Mouse (Mus musculus): ENCODE data around the gene Fam3b. TPM values are rescaled to one million over a fixed set of nuclear protein-coding genes. Genes with fewer than 3 reads are reported as not detected.

The Fam3b gene
- polyA plus RNA-seq (2014; fragmentation: Nextera tagmentation; extraction: Ambion mirVana), result 0.49 TPM in 1 of 2 replicates, not detected in the other

DNA sequence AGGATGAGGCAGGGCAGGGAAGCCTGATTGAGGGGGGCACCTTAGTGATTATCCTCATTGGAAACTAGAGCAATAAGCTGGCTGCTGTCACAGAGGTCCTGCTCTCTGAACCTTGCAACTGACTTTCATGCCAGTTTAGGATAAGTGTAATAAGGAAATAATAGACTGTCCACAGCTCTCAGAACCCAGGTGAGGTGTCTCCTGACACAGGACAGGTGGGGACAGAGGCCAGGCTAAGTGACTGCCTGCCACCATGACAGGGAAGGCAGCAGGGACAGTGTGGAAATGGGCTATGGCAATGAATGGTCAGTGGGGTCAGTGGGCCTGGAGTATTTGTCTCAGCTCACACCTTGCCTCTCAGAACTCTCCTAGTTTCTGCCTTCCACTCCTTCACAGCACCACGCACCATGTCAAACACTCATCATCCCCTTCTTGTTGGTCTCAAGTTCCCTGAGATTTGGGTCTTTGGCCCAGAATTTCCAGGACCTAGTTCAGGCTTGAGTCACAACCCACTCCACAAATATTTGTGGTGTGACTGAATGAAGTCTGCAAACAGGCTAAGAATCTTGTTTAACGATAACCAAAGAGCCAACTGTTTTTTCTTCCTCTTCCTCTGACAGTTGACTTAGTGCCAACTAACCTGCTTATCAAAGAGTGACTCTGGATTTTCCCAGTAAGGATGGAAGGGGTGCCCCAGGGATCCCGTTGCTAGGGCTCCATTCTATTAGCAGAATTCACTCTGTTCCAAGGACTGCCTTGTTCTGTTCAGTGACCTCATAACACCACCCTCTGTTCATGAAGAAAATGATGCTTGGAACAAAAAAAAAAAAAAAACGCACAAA lies at the start of gene Fam3b:
Fam3b (minus strand) TSS at position 718 of the 842 bp plus-strand sequence.
- no peak within 1 kb of the TSS for H3K4me3 ChIP-seq (ENCODE audit: low read depth, low read length)
- H3K27me3 ChIP-seq (ENCODE audit: control insufficient read depth, insufficient read depth, low read length), result no peaks in the 10 kb centered on the region
- no peak within 1 kb of the TSS for H3K9ac ChIP-seq (replicated peaks; ENCODE audit: low read depth, low read length)
- no peaks in the 10 kb centered on the region for H3K36me3 ChIP-seq (ENCODE audit: control insufficient read depth, insufficient read depth, low read length)
- 59% methylated on average over 4 of the region's 4 CpGs for WGBS
- H3K27ac ChIP-seq (ENCODE audit: low read length), result no peak within 1 kb of the TSS
- H3K4me1 ChIP-seq (ENCODE audit: control insufficient read depth, insufficient read depth, low read length), result no peaks in the 10 kb centered on the region
- no peaks in the 10 kb centered on the region for H3K9me3 ChIP-seq (ENCODE audit: control insufficient read depth, low read depth, low read length)
- no peak for ATAC-seq (ENCODE audit: insufficient number of reproducible peaks, insufficient read depth, low FRiP score, low read depth)
- no peak within 1 kb of the TSS for H3K4me2 ChIP-seq (replicated peaks; ENCODE audit: low read depth, low read length)

DNA sequence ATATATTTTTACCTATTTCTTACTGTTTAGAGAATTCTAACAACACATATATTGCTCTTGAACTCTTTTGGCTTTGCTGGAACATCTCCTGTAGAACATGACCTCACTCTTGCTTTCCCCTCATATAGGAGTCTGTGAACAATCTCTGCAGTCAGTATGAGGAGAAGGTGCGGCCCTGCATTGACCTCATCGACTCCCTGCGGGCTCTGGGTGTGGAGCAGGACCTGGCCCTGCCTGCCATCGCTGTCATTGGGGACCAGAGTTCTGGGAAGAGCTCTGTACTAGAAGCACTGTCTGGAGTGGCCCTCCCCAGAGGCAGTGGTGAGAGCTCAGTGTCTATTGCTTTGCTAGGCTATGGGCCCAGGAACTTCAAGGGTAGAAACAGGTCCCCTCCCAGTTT lies 29.7 kb upstream of the Fam3b start:
- 68% methylated on average over 4 of the region's 4 CpGs for WGBS
- Histone ChIP-seq H3K4me2 (replicated peaks; ENCODE audit: low read depth, low read length) (no peak overlapping the region), H3K9me3 (ENCODE audit: control insufficient read depth, low read depth, low read length) (no peaks in the 10 kb centered on the region), H3K27ac (ENCODE audit: low read length) (no peak overlapping the region), H3K4me1 (ENCODE audit: control insufficient read depth, insufficient read depth, low read length) (no peaks in the 10 kb centered on the region), H3K27me3 (ENCODE audit: control insufficient read depth, insufficient read depth, low read length) (no peaks in the 10 kb centered on the region), H3K9ac (replicated peaks; ENCODE audit: low read depth, low read length) (no peak overlapping the region), H3K4me3 (ENCODE audit: low read depth, low read length) (no peak overlapping the region), H3K36me3 (ENCODE audit: control insufficient read depth, insufficient read depth, low read length) (no peaks in the 10 kb centered on the region)
- ATAC-seq (ENCODE audit: insufficient number of reproducible peaks, insufficient read depth, low FRiP score, low read depth), result no peak

DNA sequence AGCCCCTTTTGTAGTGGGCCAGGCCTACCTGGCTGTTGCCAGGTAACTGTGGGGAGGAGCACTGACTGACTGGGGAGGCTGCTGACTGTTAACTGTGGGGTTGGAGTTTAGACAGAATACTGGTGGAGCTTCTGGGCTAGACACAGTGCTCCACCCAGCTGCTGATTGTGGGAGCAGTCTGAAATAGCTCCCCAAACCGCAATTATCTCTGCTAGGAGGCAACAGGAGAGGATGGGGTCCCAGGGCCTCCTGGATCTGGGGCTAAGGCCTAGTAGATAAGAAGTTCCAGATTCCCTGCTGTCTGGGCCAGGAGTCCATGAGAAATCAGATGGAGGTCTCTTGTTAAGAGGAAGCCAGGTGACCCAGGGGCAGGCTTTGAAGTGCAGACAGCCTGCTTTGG lies 22.2 kb upstream of the Fam3b start:
- Histone ChIP-seq H3K4me3 (ENCODE audit: low read depth, low read length) (no peak overlapping the region), H3K27ac (ENCODE audit: low read length) (no peak overlapping the region), H3K4me1 (ENCODE audit: control insufficient read depth, insufficient read depth, low read length) (peaks cover 25% of the 10 kb centered on the region), H3K4me2 (replicated peaks; ENCODE audit: low read depth, low read length) (no peak overlapping the region), H3K36me3 (ENCODE audit: control insufficient read depth, insufficient read depth, low read length) (no peaks in the 10 kb centered on the region), H3K27me3 (ENCODE audit: control insufficient read depth, insufficient read depth, low read length) (no peaks in the 10 kb centered on the region), H3K9ac (replicated peaks; ENCODE audit: low read depth, low read length) (no peak overlapping the region), H3K9me3 (ENCODE audit: control insufficient read depth, low read depth, low read length) (no peaks in the 10 kb centered on the region)
- ATAC-seq (ENCODE audit: insufficient number of reproducible peaks, insufficient read depth, low FRiP score, low read depth), result no peak
- WGBS, result 35% methylated on average over 1 of the region's 1 CpGs

DNA sequence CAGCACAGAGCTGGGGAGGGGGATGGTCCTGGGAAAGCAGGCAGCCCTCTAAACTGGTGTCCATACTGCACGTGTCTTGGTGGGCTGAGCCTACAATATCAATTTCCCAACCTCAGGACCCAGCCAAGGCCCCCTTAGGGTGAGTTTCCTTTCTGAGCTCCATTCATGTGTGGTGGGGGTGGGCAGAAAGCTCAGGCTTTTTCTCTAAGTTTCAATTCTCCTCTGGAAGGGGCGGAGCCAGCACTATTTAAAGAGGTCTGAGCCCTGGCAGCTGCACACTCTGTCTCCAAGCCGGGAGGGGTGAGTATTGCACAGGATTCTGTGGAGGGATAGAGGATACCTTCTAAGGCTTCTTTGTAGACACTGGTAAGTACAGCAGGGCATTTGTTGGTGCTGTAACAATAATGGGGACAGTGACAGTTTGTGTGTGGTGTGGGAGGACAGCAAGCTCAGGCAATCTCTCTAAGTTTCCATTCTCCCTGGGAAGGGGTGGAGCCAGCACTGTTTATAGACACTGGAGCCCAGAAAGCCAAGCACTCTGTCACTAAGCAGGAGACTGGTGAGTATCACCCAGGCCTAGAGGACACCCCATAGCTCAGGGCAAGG lies 21.3 kb upstream of the Fam3b start:
- Histone ChIP-seq H3K9ac (replicated peaks; ENCODE audit: low read depth, low read length) (no peak overlapping the region), H3K4me3 (ENCODE audit: low read depth, low read length) (no peak overlapping the region), H3K27me3 (ENCODE audit: control insufficient read depth, insufficient read depth, low read length) (no peaks in the 10 kb centered on the region), H3K4me2 (replicated peaks; ENCODE audit: low read depth, low read length) (peak overlapping the region; percentile 32), H3K9me3 (ENCODE audit: control insufficient read depth, low read depth, low read length) (no peaks in the 10 kb centered on the region), H3K36me3 (ENCODE audit: control insufficient read depth, insufficient read depth, low read length) (no peaks in the 10 kb centered on the region), H3K4me1 (ENCODE audit: control insufficient read depth, insufficient read depth, low read length) (peaks cover 25% of the 10 kb centered on the region), H3K27ac (ENCODE audit: low read length) (peak overlapping the region; percentile 87)
- 6% methylated on average over 3 of the region's 3 CpGs for WGBS
- peak; percentile 80 for ATAC-seq (ENCODE audit: insufficient number of reproducible peaks, insufficient read depth, low FRiP score, low read depth)

DNA sequence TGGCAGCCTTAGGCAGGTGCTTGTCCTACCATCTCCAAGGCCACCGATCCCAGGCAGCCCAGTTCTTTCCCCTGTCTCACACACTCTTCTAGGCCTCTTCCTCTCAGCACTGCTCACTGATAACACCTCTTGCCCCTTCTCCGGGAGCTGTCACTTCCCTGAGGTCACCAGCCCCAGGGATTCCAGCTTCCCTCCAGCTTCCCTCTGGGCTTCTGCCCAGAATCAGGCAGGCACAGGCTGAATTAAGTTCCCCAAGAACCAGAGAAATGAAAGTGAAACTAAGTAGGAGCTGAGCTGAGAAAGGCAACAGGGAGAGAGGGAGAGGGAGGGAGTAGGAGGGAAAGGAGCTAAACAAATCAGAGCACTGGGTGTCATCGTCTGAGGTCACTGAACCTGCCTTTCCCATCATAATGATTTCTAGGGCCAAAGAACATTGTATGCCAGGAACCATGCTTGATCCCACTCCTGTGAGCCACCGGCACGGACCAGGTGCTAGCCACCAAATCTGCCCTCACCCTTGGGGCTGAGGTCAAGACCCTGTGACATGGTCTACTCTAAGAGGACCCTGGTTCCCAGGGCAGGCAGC lies 20.4 kb upstream of the Fam3b start:
- 19% methylated on average over 5 of the region's 5 CpGs for WGBS
- Histone ChIP-seq H3K9ac (replicated peaks; ENCODE audit: low read depth, low read length) (no peak overlapping the region), H3K9me3 (ENCODE audit: control insufficient read depth, low read depth, low read length) (no peaks in the 10 kb centered on the region), H3K4me2 (replicated peaks; ENCODE audit: low read depth, low read length) (peak overlapping the region; percentile 32), H3K27me3 (ENCODE audit: control insufficient read depth, insufficient read depth, low read length) (no peaks in the 10 kb centered on the region), H3K4me3 (ENCODE audit: low read depth, low read length) (no peak overlapping the region), H3K36me3 (ENCODE audit: control insufficient read depth, insufficient read depth, low read length) (no peaks in the 10 kb centered on the region), H3K27ac (ENCODE audit: low read length) (peak overlapping the region; percentile 87), H3K4me1 (ENCODE audit: control insufficient read depth, insufficient read depth, low read length) (peaks cover 25% of the 10 kb centered on the region)
- ATAC-seq (ENCODE audit: insufficient number of reproducible peaks, insufficient read depth, low FRiP score, low read depth), result peak; percentile 43; the same call in 1 of the 2 replicates

DNA sequence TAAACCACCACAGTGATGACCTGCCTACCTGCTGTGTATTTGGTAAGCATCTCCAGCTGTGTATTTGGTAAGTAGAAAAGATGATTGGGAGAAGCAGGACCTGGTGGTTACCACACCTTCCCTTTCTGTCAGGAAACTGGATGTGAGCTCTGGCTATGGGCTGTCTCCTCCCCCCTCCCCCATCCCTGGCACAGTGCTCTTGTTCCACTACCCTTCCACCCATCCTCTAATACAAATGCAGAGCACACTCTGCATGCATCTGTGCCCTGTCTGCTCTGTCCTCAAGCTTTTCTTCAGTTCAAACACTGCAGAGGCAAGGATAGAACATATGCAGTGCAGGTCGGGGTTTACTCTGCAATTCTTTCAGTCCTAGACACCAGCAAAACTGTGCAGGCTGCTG lies 19.8 kb upstream of the Fam3b start:
- H3K9ac ChIP-seq (replicated peaks; ENCODE audit: low read depth, low read length), result no peak overlapping the region
- no peaks in the 10 kb centered on the region for H3K27me3 ChIP-seq (ENCODE audit: control insufficient read depth, insufficient read depth, low read length)
- no peaks in the 10 kb centered on the region for H3K9me3 ChIP-seq (ENCODE audit: control insufficient read depth, low read depth, low read length)
- WGBS, result 46% methylated on average over 1 of the region's 1 CpGs
- peak overlapping the region; percentile 32 for H3K4me2 ChIP-seq (replicated peaks; ENCODE audit: low read depth, low read length)
- H3K36me3 ChIP-seq (ENCODE audit: control insufficient read depth, insufficient read depth, low read length), result no peaks in the 10 kb centered on the region
- H3K4me1 ChIP-seq (ENCODE audit: control insufficient read depth, insufficient read depth, low read length), result peaks cover 25% of the 10 kb centered on the region
- no peak for ATAC-seq (ENCODE audit: insufficient number of reproducible peaks, insufficient read depth, low FRiP score, low read depth)
- no peak overlapping the region for H3K4me3 ChIP-seq (ENCODE audit: low read depth, low read length)
- peak overlapping the region; percentile 87; the same call in 1 of the 2 replicates for H3K27ac ChIP-seq (ENCODE audit: low read length)

DNA sequence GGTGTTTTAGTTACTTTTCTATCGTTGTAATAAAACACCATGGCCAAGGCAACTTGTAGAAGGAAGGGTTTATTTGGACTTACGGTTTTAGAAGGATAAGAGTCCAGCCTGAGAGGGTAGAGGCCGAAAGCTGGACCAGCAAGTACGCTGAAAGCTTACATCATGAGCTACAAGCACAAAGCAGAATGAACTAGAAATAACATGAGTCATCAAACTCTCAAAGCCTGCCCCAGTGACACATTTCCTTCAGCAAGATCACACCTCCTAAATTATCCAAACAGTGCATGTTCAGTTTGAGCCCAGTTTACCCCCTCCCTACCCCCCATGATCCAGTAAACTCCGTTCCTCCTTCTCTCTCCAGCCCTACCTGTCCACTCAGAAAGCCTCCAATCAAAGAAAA lies 19.1 kb upstream of the Fam3b start:
- no peak overlapping the region for H3K4me2 ChIP-seq (replicated peaks; ENCODE audit: low read depth, low read length)
- peaks cover 25% of the 10 kb centered on the region for H3K4me1 ChIP-seq (ENCODE audit: control insufficient read depth, insufficient read depth, low read length)
- WGBS, result 86% methylated on average over 5 of the region's 5 CpGs
- no peak overlapping the region for H3K9ac ChIP-seq (replicated peaks; ENCODE audit: low read depth, low read length)
- no peaks in the 10 kb centered on the region for H3K9me3 ChIP-seq (ENCODE audit: control insufficient read depth, low read depth, low read length)
- no peak overlapping the region for H3K4me3 ChIP-seq (ENCODE audit: low read depth, low read length)
- H3K27ac ChIP-seq (ENCODE audit: low read length), result no peak overlapping the region
- no peaks in the 10 kb centered on the region for H3K27me3 ChIP-seq (ENCODE audit: control insufficient read depth, insufficient read depth, low read length)
- no peaks in the 10 kb centered on the region for H3K36me3 ChIP-seq (ENCODE audit: control insufficient read depth, insufficient read depth, low read length)
- no peak for ATAC-seq (ENCODE audit: insufficient number of reproducible peaks, insufficient read depth, low FRiP score, low read depth)

DNA sequence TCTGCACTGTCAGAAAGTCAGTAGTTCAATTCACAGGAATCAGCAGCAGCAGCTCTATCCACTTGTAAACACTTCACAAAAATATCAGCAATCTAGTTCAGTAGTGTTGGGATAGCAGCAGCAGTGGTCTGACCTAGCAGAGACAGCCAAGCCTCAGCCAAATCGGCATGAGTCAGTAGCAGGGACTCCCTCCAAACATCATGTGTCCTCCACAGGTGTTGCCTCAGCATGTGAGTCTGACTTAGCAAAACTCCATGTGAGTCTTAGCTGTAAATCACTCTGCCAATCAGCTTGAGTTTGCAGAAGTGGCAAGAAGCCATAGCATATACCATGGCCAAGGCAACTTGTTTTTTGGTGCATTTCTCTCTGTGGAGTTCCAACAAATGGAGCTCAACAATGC lies 18.5 kb upstream of the Fam3b start:
- H3K9ac ChIP-seq (replicated peaks; ENCODE audit: low read depth, low read length), result no peak overlapping the region
- no peak overlapping the region for H3K4me3 ChIP-seq (ENCODE audit: low read depth, low read length)
- 83% methylated on average over 1 of the region's 1 CpGs for WGBS
- no peak overlapping the region for H3K27ac ChIP-seq (ENCODE audit: low read length)
- ATAC-seq (ENCODE audit: insufficient number of reproducible peaks, insufficient read depth, low FRiP score, low read depth), result no peak
- H3K4me2 ChIP-seq (replicated peaks; ENCODE audit: low read depth, low read length), result no peak overlapping the region
- no peaks in the 10 kb centered on the region for H3K9me3 ChIP-seq (ENCODE audit: control insufficient read depth, low read depth, low read length)
- H3K36me3 ChIP-seq (ENCODE audit: control insufficient read depth, insufficient read depth, low read length), result no peaks in the 10 kb centered on the region
- peaks cover 25% of the 10 kb centered on the region for H3K4me1 ChIP-seq (ENCODE audit: control insufficient read depth, insufficient read depth, low read length)
- H3K27me3 ChIP-seq (ENCODE audit: control insufficient read depth, insufficient read depth, low read length), result no peaks in the 10 kb centered on the region
